Mouse (Mus musculus): Measurements from ENCODE around the gene Rpap3. TPM values are rescaled to one million over a fixed set of nuclear protein-coding genes. Genes with fewer than 3 reads are reported as not detected.

Gene Rpap3
- total and polyA plus RNA-seq, 3 experiments = 43.1 to 73.7 (median 69.1) TPM

DNA sequence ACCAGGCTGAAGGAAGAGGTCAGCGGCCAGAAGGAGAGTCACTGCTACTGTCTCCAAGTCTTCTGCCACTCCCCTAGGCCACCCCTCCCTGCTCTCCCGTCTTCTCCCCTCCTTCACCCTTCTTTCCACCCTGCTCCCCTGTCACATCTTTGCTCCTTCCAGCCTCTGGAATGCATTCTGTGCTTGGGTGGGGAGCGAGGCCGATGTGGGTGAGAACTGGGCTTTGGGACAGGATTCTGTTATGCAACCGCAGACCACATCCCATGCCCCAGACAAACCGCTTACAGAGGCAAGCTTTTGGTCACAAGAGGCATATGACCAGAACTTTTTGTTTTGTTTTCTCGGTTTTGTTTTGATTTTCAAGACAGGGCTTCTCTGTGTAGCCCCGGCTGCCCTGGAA, 21.4 kb upstream of the Rpap3 start:
- H3K4me1 ChIP-seq (ENCODE audit: control insufficient read depth in 1 of 2, insufficient read depth in 2 of 2) = peaks cover 17 to 85% of the 10 kb centered on the region in 2 experiments
- no peaks in the 10 kb centered on the region for H3K27me3 ChIP-seq (replicated peaks)
- in situ Hi-C loops (cut with MboI; ENCODE audit: low pct_ligation_motif_present, low pct_unique_long_range_greater_than_20kb, low sequenced_read_pairs) (no loop called here), dilution Hi-C loops (cut with MboI; ENCODE audit: extremely low pct_ligation_motif_present, extremely low pct_unique_long_range_greater_than_20kb, low sequenced_read_pairs) (no loop called here)
- H3K4me2 ChIP-seq (ENCODE audit: insufficient read depth, low read depth, poor library complexity, severe bottlenecking) = no peak overlapping the region
- no peak for TF ChIP-seq CTCF (conservative IDR thresholded peaks at IDR 0.05 in 1 of 2, IDR thresholded peaks at IDR 0.05 in 1 of 2; ENCODE audit: low read depth in 2 of 2, low read length in 2 of 2)
- no peak for TF ChIP-seq SMC3 (IDR thresholded peaks at IDR 0.05; ENCODE audit: low read depth, low read length)
- no peak for TF ChIP-seq ETS1 (conservative IDR thresholded peaks at IDR 0.05; ENCODE audit: low read depth, low read length)
- TF ChIP-seq MAZ (IDR thresholded peaks at IDR 0.05; ENCODE audit: low read depth, low read length) = no peak
- no peak for TF ChIP-seq EP300 (IDR thresholded peaks at IDR 0.05; ENCODE audit: low read length)
- no peak for TF ChIP-seq MAFK (IDR thresholded peaks at IDR 0.05; ENCODE audit: insufficient replicate concordance, low read length)
- TF ChIP-seq HCFC1 (IDR thresholded peaks at IDR 0.05; ENCODE audit: low read depth, low read length) = no peak
- no peak for TF ChIP-seq NRF1 (IDR thresholded peaks at IDR 0.05; ENCODE audit: low read depth, low read length)
- no peak for TF ChIP-seq PAX5 (IDR thresholded peaks at IDR 0.05; ENCODE audit: low read length)
- TF ChIP-seq TBP (conservative IDR thresholded peaks at IDR 0.05; ENCODE audit: low read depth, low read length) = no peak
- TF ChIP-seq E2F4 (IDR thresholded peaks at IDR 0.05; ENCODE audit: insufficient replicate concordance, low read depth, low read length) = no peak
- TF ChIP-seq CHD1 (IDR thresholded peaks at IDR 0.05; ENCODE audit: low read depth, low read length) = no peak
- TF ChIP-seq JUND (conservative IDR thresholded peaks at IDR 0.05; ENCODE audit: low read depth, low read length) = no peak
- peaks cover 25% of the 10 kb centered on the region for H3K9me3 ChIP-seq (replicated peaks; ENCODE audit: low read length)
- H3K4me3 ChIP-seq (replicated peaks in 1 of 3; ENCODE audit: low read depth in 2 of 3, low read length in 2 of 3, poor library complexity in 1 of 3) = no peak overlapping the region
- H3K9ac ChIP-seq (ENCODE audit: insufficient read depth, low read depth) = no peak overlapping the region
- no peak for DNase-seq (ENCODE audit: extremely low read depth)
- no peaks in the 10 kb centered on the region for H3K79me2 ChIP-seq (replicated peaks; ENCODE audit: control insufficient read depth, extremely low read depth, insufficient read depth, poor library complexity, severe bottlenecking)
- no peak overlapping the region for H3K27ac ChIP-seq (ENCODE audit: insufficient read depth, low read depth)
- peaks cover 46 to 99% of the 10 kb centered on the region in 2 experiments for H3K36me3 ChIP-seq (replicated peaks in 1 of 2; ENCODE audit: control insufficient read depth in 1 of 2, insufficient read depth in 1 of 2, low read length in 1 of 2)

DNA sequence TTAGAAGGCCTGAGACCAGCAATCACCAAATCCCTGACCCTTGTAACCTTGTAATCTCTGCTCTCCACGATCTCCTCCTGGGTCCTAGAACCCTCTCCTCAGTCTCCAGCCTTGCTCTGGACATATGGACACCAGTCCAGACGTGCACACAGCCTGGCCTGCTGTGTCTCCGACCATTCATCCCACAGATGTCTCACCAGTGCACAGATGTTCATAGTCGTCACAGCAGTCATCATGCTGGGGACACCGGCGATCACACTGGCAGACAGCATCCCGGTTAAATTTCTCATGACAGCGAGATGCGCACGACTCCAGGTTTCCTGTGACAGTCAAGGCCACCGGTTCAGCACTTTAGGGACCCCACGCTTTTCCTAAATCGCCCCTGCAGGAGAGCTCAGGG, 20.7 kb upstream of the Rpap3 start:
- peaks cover 25 to 85% of the 10 kb centered on the region in 2 experiments for H3K4me1 ChIP-seq (ENCODE audit: control insufficient read depth in 1 of 2, insufficient read depth in 2 of 2)
- peaks cover 38 to 92% of the 10 kb centered on the region in 2 experiments for H3K36me3 ChIP-seq (replicated peaks in 1 of 2; ENCODE audit: control insufficient read depth in 1 of 2, insufficient read depth in 1 of 2, low read length in 1 of 2)
- no peaks in the 10 kb centered on the region for H3K79me2 ChIP-seq (replicated peaks; ENCODE audit: control insufficient read depth, extremely low read depth, insufficient read depth, poor library complexity, severe bottlenecking)
- H3K27ac ChIP-seq (ENCODE audit: insufficient read depth, low read depth) = no peak overlapping the region
- dilution Hi-C loops (cut with MboI; ENCODE audit: extremely low pct_ligation_motif_present, extremely low pct_unique_long_range_greater_than_20kb, low sequenced_read_pairs) (no loop called here), in situ Hi-C loops (cut with MboI; ENCODE audit: low pct_ligation_motif_present, low pct_unique_long_range_greater_than_20kb, low sequenced_read_pairs) (no loop called here)
- DNase-seq (ENCODE audit: extremely low read depth) = no peak
- TF ChIP-seq IRF4 (IDR thresholded peaks at IDR 0.05; ENCODE audit: low read depth, low read length) = no peak
- H3K9me3 ChIP-seq (replicated peaks; ENCODE audit: low read length) = peaks cover 23% of the 10 kb centered on the region
- H3K9ac ChIP-seq (ENCODE audit: insufficient read depth, low read depth) = no peak overlapping the region
- H3K4me3 ChIP-seq (replicated peaks in 1 of 3; ENCODE audit: low read depth in 2 of 3, low read length in 2 of 3, poor library complexity in 1 of 3) = no peak overlapping the region
- no peak overlapping the region for H3K4me2 ChIP-seq (ENCODE audit: insufficient read depth, low read depth, poor library complexity, severe bottlenecking)
- H3K27me3 ChIP-seq (replicated peaks) = no peaks in the 10 kb centered on the region

DNA sequence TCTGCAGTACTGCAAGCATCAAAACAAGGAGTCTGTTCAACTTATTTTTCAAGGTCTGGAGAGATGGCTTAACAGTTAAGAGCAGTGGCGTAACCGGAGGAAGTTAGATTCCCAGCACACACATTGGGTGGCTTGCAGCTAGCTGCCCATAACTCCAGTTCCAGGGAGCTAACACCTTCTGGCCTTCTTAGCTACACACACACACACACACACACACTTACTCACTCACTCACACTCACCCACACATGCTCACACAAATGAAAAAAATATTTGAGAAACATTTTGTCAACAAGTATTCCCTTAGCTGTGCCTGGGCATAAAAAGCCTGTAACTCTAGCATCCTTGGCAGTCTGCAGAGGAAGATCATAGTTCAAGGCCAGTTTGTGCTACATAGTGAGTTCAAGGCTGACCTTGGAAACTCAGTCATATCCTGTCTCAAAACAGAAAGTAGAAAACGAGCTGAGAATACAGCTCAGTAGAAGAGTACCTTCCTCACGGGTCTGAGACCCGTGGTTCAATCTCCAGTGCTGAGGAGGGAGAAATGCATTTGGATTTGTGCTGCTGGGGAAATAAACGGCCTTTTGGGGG, 19.7 kb upstream of the Rpap3 start:
- in situ Hi-C loops (cut with MboI; ENCODE audit: low pct_ligation_motif_present, low pct_unique_long_range_greater_than_20kb, low sequenced_read_pairs) = no loop called here
- dilution Hi-C loops (cut with MboI; ENCODE audit: extremely low pct_ligation_motif_present, extremely low pct_unique_long_range_greater_than_20kb, low sequenced_read_pairs) = no loop called here
- no peak for TF ChIP-seq NELFE (IDR thresholded peaks at IDR 0.05; ENCODE audit: low read depth, low read length)
- TF ChIP-seq ZNF384 (IDR thresholded peaks at IDR 0.05; ENCODE audit: low read depth, low read length) = 0 out of 2 replicates have a peak, but pooled peaks have one; percentile 7
- Histone ChIP-seq H3K9me3 (replicated peaks; ENCODE audit: low read length) (peaks cover 20% of the 10 kb centered on the region), H3K4me2 (ENCODE audit: insufficient read depth, low read depth, poor library complexity, severe bottlenecking) (no peak overlapping the region), H3K27ac (ENCODE audit: insufficient read depth, low read depth) (no peak overlapping the region), H3K36me3 (replicated peaks in 1 of 2; ENCODE audit: control insufficient read depth in 1 of 2, insufficient read depth in 1 of 2, low read length in 1 of 2) (peaks cover 31 to 82% of the 10 kb centered on the region in 2 experiments), H3K4me1 (ENCODE audit: control insufficient read depth in 1 of 2, insufficient read depth in 2 of 2) (peaks cover 28 to 84% of the 10 kb centered on the region in 2 experiments), H3K4me3 (replicated peaks in 1 of 3; ENCODE audit: low read depth in 2 of 3, low read length in 2 of 3, poor library complexity in 1 of 3) (no peak overlapping the region), H3K9ac (ENCODE audit: insufficient read depth, low read depth) (no peak overlapping the region), H3K27me3 (replicated peaks) (no peaks in the 10 kb centered on the region), H3K79me2 (replicated peaks; ENCODE audit: control insufficient read depth, extremely low read depth, insufficient read depth, poor library complexity, severe bottlenecking) (no peaks in the 10 kb centered on the region)
- no peak for DNase-seq (ENCODE audit: extremely low read depth)
